Mouse (Mus musculus) left cerebral cortex, adult 2 months (tissue): ENCODE data around the gene Zbtb22. TPM values are rescaled to one million over a fixed set of nuclear protein-coding genes. Genes with fewer than 3 reads are reported as not detected.
A peak's percentile ranks its signal among the peaks of the same experiment; 100 is the strongest.
"Not testable (repeated sequence)": the region's sequence is repeated elsewhere in the genome, so short reads cannot be mapped to it uniquely, and the experiment has no call there.

Experiments used
- DNase-seq, 2 experiments: peaks; one replicate each; pipeline ENCODE4 v3.0.0; 2021 to 2022; ENCODE audit warnings: low spot score in 2 of 2, mixed read lengths in 1 of 2; ENCODE audit errors: extremely low spot score in 1 of 2
- H3K27ac ChIP-seq: fragments of 200-600 bp; 2 replicates; pipeline ENCODE4 v1.8.1; 2022
- H3K4me3 ChIP-seq: fragments of 200-600 bp; 2 replicates; pipeline ENCODE4 v1.8.1; 2022
- CTCF ChIP-seq: fragments of 200-600 bp; IDR thresholded peaks from 2 replicates; pipeline ENCODE4 v1.8.1; 2022; ENCODE audit warnings: antibody characterized with exemption, mild to moderate bottlenecking, moderate library complexity
- intact Hi-C: fragments of 180-260 bp; cut with DNase I; formaldehyde crosslinking; loops from one replicate; pipeline ENCODE4 v1.15.1; 2025
- total RNA-seq, 2 experiments: library from RNA; stranded (reverse); gene quantifications; 2 replicates each; pipeline ENCODE4 v1.2.3; 2021

The Zbtb22 gene
- total RNA-seq, 2 experiments from 2014 or later, result 35.8 to 36.0 TPM

DNA sequence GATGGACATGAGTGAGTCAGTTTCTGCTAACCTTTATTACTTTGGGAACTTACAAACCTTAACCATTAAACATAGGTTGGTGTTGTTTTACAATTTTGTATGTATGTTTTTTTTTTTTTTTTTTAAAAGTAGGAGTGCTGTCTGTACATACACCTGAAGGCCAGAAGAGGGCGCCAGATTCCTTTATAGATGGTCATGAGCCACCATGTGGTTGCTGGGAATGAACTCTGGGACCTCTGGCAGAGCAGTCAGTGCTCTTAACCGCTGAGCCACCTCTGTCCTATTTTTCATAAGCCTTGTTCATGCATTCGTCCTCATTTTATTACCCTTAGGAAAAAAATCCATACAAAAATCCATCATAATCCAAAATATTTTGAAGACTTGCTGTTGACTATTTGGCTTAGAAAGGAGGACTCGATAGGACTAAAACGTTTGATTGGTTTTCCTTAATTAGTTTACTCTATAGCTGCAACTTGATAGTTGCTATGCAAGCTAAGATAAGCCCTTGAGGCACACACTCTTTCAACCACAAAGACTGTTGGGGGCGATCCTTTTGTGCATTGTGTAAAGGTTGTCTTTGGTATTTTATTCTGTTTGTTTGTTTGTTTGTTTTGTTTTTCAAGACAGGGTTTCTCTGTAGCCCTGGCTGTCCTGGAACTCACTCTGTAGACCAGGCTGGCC, 18.4 kb upstream of the Zbtb22 start:
- peak; percentile 60 for TF ChIP-seq CTCF
- Histone ChIP-seq H3K27ac (no peak overlapping the region), H3K4me3 (no peak overlapping the region)
- no peak for DNase-seq
- intact Hi-C loops, result loop anchor here (2.0 to 10.0 kb wide), 2 partner anchors 24 to 502 kb away; partner anchors contain the start of gene Zfp101

DNA sequence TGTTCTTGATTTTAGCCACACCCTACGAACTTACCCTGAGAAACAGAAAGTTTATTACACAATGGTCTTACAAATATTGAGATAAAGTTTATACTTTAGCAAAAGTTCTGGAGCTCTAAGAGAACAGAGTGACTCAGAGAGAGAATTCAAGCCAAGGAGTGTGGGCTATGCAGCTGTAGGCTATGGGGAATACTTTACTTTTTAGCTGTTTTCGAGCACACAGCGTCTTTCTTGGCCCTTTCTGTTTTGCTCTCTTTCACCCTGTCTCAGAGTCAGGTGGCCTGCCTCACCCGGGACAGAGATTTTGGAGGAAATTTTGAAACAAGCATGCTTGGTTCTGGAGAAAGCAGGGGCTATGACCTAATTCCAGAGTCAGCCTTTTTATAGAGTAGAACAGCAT, 17.5 kb upstream of the Zbtb22 start:
- DNase-seq, H3K27ac ChIP-seq, H3K4me3 ChIP-seq: not testable (repeated sequence)
- intact Hi-C loops, result loop anchor here (10.0 kb wide), 1 partner anchor 503 kb away; the partner anchor contains the start of gene Zfp101

DNA sequence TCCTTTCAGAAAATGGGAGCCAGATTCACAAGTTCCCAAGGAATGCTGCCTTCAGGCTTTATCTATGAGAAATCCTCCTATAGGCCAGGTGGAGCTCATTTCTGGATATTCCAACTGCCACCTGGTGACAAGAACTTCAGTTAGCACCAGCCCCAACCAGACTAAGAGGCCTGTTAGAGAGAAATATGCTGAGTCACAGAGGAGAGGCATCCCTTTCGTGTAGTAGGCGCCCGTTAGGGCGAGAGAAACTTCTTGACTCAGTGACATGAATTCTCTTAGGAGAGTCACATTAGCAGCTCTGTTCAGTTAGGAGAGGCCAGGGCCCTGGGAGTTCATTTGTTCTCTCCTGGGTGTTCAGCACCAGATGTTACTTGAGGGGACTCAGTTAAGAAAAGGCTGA, 16.1 kb upstream of the Zbtb22 start:
- no peak for TF ChIP-seq CTCF
- Histone ChIP-seq H3K27ac (no peak overlapping the region), H3K4me3 (no peak overlapping the region)
- intact Hi-C loops, result loop anchor here (10.0 kb wide), 1 partner anchor 505 kb away; the partner anchor contains the start of gene Zfp101
- no peak for DNase-seq

DNA sequence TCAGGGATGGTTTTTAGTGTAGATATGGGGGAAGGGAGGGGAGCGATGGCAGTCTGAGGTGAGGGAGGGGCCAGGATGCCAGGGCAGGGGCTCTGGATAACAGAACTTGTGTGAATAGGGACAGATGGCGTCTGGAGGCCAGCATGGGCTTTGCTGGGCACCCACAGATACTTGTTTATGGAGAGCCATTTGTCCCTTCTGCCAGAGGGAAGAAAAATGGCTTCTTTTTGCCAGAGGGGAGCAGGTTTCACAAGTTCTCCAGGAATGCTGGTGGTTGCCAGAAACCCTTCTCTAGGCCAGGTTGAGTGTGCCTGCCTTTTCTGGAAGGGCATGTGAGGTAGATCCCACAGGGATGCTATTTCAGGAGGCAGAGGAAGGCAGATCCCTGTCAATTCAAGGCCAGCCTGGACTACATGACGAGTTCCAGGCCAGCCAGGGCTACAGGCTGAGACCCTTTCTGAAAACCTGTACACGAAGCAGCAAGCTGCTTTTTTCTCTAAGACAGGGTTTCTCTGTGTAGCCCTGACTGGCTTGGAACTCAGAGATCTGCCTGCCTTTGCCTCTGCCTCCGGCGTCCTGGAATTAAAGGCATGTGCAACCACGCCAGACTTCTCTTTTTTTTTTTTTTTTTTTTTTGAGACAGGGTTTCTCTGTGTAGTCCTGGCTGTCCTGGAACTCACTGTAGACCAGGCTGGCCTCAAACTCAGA, 15.3 kb upstream of the Zbtb22 start:
- no peak for TF ChIP-seq CTCF
- H3K4me3 ChIP-seq, result no peak overlapping the region
- no peak overlapping the region for H3K27ac ChIP-seq
- intact Hi-C loops, result no loop called here
- no peak for DNase-seq

DNA sequence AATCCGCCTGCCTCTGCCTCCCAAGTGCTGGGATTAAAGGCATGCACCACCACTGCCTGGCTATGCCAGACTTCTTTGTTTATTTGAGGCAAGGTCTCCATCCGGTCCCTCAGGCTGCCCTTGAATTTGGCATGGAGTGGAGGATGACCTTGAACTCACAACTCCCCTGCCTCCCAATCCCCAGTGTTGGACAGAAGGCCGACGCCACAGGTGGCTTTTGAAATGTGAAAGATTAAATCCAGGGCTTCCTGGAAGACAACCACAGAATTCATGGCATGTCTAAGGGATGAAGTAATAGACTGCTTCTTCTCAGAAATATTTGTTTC, 14.8 kb upstream of the Zbtb22 start:
- no peak for DNase-seq
- Histone ChIP-seq H3K27ac (no peak overlapping the region), H3K4me3 (no peak overlapping the region)
- no peak for TF ChIP-seq CTCF
- intact Hi-C loops, result no loop called here

DNA sequence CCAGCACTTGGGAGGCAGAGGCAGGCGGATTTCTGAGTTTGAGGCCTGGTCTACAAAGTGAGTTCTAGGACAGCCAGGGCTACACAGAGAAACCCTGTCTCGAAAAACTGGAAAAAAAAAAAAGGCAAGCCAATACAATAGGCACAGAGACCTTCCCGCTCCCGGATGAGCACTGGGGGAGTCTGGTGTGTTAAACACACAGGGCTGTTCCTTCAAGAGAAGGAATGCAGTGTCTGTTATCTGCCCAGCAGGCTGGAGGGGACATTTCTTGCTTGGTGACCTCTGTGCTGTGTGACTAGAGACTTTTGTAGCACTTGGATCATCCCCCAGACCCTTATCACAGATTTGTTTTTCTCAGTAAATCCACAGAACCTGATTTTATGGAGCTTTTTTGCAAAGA, 14.1 kb upstream of the Zbtb22 start:
- H3K4me3 ChIP-seq, result no peak overlapping the region
- intact Hi-C loops, result no loop called here
- no peak for TF ChIP-seq CTCF
- no peak overlapping the region for H3K27ac ChIP-seq
- DNase-seq, result no peak

DNA sequence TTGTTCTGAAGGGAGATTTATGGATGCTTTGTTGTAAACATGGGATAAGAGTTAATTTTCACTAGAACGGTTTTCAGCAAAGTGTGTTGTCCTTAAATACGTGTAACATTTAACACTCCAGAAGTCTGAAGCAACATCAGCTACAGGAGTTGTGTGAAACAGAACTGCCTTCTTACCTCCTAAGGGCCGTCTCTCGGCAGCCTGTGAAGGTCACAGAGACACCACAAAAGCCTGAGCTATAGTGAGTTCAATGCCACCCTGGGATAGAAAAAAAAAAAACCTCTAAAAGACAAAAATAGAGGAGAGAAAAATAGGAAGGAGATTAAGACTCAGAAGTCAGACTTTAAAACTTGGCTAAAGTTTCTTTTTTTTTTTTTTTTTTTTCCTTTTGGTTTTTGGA, 13.6 kb upstream of the Zbtb22 start:
- DNase-seq, result no peak
- intact Hi-C loops, result no loop called here
- no peak for TF ChIP-seq CTCF
- Histone ChIP-seq H3K4me3 (no peak overlapping the region), H3K27ac (no peak overlapping the region)

DNA sequence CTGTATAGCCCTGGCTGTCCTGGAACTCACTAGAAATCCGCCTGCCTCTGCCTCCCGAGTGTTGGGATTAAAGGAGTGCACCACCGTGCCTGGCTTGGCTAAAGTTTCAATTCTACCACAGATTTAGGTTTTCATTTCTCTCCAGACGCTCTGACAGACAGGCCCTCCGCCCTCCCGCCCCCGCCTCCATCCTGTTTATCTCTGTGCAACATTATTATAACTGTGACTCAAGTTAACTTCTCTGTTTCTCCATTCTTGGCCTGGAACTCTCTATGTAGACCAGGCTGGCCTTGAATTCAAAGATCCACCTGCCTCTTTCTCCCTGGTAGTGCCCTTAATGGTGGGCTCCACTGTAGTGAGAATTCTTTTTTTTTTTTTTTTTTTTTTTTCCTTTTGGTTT, 13.2 kb upstream of the Zbtb22 start:
- no peak for DNase-seq
- intact Hi-C loops, result no loop called here
- Histone ChIP-seq H3K27ac (no peak overlapping the region), H3K4me3 (no peak overlapping the region)
- no peak for TF ChIP-seq CTCF

DNA sequence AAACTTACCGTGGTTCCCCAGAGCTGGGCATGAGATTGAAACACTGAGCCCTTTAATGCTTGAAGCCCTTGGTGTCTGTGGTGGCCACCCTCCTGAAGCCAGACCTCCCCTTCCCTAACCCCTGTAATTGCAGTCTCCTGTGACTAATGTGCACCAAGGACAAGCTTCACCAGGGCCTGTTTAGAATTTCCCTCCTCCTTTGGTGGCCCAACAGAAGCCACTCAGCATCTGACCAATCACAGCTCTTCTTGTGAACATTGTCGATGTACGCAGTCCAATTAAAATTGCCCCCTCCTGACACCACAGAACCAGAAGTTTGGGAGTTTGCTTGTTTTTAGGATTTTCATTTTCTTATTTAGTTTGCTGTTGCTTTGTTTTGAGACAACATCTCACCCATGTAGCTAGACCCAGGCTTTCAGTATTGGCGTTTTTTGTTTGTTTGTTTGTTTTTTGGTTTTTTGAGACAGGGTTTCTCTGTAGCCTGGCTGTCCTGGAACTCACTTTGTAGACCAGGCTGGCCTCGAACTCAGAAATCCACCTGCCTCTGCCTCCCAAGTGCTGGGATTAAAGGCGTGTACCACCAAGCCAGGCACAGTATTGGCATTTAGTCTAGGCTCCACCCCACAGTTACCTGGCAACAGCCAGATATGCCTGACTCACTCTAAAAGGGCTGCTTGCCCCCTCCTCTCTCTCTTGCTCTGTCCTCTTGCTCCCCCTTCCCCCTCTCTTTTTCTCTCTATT, 11.6 kb upstream of the Zbtb22 start:
- H3K4me3 ChIP-seq, DNase-seq, H3K27ac ChIP-seq, intact Hi-C loops: not testable (repeated sequence)

DNA sequence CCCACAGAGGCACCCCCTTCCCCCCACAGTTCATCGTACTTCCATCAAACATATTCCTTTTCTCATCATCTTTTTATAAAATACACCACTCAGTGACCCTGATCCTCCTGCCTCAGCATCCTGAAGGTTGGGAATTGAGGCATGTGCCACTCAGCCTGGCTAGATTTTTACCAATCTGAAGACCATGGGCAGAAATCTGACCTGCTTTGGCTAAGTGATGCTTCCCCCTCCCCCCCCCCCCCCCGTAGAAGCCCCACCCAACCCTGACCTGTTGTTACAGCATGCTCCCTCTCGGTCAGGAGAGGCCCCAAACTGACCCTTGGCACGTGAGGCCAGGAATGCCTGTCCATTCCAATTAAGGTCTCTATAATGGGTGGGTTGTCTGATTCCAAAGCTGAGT, 10.9 kb upstream of the Zbtb22 start, which contains the start of gene Platr17:
Gene Platr17 (plus strand): TSS at position 301 of the 400 bp plus-strand sequence.
- H3K4me3 ChIP-seq, DNase-seq, intact Hi-C loops, H3K27ac ChIP-seq: not testable (repeated sequence)

DNA sequence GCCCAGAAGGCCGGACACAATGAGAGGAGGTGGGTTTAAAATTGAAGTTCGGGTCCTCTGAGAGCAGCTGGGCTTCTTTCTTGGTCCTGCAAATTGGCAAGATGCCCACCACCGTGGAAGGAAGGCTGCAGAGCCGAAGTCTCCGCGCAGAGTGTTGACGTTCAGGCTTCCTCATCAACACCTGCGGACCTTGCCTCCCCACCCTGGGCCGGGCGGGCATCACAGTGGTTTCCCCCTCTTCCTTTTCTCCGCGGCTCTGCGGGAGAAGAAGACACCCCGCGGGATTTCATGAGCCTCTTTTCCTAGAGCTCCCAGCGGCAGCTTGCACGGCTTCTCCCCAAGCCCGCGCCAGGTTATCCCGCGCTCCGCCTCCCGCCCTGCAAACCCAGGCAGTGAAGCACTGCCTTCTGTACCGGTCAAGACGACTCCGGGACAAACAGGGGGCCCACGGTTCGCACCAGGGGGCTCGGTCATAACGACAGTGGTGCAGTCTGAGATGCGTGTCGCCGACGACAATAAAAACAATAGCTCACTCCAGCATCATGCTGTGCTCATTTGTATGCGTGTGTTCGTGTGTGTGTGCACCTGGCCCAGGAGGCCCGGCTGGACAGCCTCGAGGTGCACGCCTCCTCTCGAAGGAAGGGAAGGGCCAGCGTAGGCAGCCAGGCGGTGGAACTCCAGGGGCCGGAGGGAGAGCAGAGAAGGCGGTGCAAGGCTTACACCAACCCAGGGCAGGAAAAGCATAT, 7.2 kb upstream of the Zbtb22 start:
- TF ChIP-seq CTCF, result no peak
- intact Hi-C loops, result loop anchor here (1.0 kb wide), 1 partner anchor 18 kb away; the partner anchor contains the start of gene Kifc1

More for the DNA sequence above, 7.2 kb upstream of the Zbtb22 start:
- H3K27ac ChIP-seq, result peak overlapping the region; percentile 90
- peak overlapping the region; percentile 76 for H3K4me3 ChIP-seq
- peak; percentile 53 to 59 for DNase-seq
